ENCODE assay signal across 15 mouse cellular contexts in the genomic region with DNA sequence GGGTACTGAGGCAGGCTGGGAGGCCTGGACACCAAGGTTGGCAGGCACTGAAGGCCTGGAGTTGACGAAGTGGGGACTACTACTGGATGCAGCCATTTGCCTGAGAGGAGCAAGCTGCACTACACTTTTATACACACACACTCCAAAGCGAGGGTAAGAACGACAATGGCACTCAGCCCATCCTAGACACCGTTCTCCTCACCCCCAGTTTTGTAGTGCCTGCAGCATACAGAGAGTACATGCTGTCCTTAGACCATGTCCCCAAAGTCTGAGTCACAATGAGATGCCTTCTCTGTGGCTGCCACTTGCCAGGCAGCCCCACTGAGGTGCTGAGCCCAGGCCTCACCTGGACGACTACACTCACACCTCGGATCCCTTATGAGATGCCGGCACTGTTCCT. TPM values are rescaled to one million over a fixed set of nuclear protein-coding genes. Genes with fewer than 3 reads are reported as not detected.
A peak's percentile ranks its signal among the peaks of the same experiment; 100 is the strongest.
DNase-seq lines count a peak whose midpoint lies in the region; ATAC-seq lines count a peak whose summit lies in the region.
"Had no signal": no experiment of that assay in that cellular context is flagged by ENCODE, and none has a peak within 500 bp of the region (broad histone marks: within the 10 kb centered on the region; RNA-seq: fewer than 3 reads in every experiment).

No protein-coding gene starts in this region.

- no peaks in the 10 kb centered on the region for H3K27me3 ChIP-seq in heart, embryonic 10.5 days (ENCODE audit: insufficient read depth, poor library complexity, severe bottlenecking)
- no peaks in the 10 kb centered on the region; the same call in 1 of the 2 replicates for H3K27me3 ChIP-seq in heart, embryonic 11.5 days (ENCODE audit: control insufficient read depth, insufficient read depth, low read length)
- no peaks in the 10 kb centered on the region for H3K27me3 ChIP-seq in neural tube, embryonic 12.5 days (replicated peaks)
- no peaks in the 10 kb centered on the region for H3K27me3 ChIP-seq in intestine, embryonic 15.5 days (replicated peaks)
- no peaks in the 10 kb centered on the region for H3K27me3 ChIP-seq in midbrain, embryonic 16.5 days (ENCODE audit: control insufficient read depth, insufficient read depth, low read depth, low read length)
- H3K27me3 ChIP-seq: liver, embryonic 15.5 days had no signal

- H3K36me3 ChIP-seq in heart, embryonic 10.5 days: peaks cover 14% of the 10 kb centered on the region; the same call in 1 of the 2 replicates
- H3K36me3 ChIP-seq in heart, embryonic 11.5 days (ENCODE audit: control insufficient read depth, insufficient read depth, low read length): no peaks in the 10 kb centered on the region
- no peaks in the 10 kb centered on the region for H3K36me3 ChIP-seq in neural tube, embryonic 12.5 days
- 0 out of 2 replicates have a peak, but pooled peaks cover 2% of the 10 kb centered on the region for H3K36me3 ChIP-seq in intestine, embryonic 15.5 days
- no peaks in the 10 kb centered on the region for H3K36me3 ChIP-seq in midbrain, embryonic 16.5 days (ENCODE audit: control insufficient read depth, insufficient read depth, low read length)

- WGBS in heart, embryonic 10.5 days: 79% methylated on average over 7 of the region's 7 CpGs
- WGBS in heart, embryonic 11.5 days (ENCODE audit: insufficient replicate concordance): 75% methylated on average over 7 of the region's 7 CpGs
- 87% methylated on average over 7 of the region's 7 CpGs for WGBS in neural tube, embryonic 12.5 days
- 74% methylated on average over 7 of the region's 7 CpGs for WGBS in intestine, embryonic 15.5 days
- 84% methylated on average over 7 of the region's 7 CpGs for WGBS in midbrain, embryonic 16.5 days

- no peaks in the 10 kb centered on the region for H3K9me3 ChIP-seq in heart, embryonic 10.5 days
- H3K9me3 ChIP-seq in heart, embryonic 11.5 days (replicated peaks; ENCODE audit: control insufficient read depth, low read length): no peaks in the 10 kb centered on the region
- H3K9me3 ChIP-seq in neural tube, embryonic 12.5 days: no peaks in the 10 kb centered on the region
- H3K9me3 ChIP-seq in intestine, embryonic 15.5 days: no peaks in the 10 kb centered on the region
- H3K9me3 ChIP-seq in midbrain, embryonic 16.5 days (replicated peaks; ENCODE audit: control insufficient read depth, low read length, poor library complexity, severe bottlenecking): no peaks in the 10 kb centered on the region
- H3K9me3 ChIP-seq: liver, embryonic 15.5 days had no signal

- no peak overlapping the region for H3K4me3 ChIP-seq in heart, embryonic 10.5 days
- H3K4me3 ChIP-seq in heart, embryonic 11.5 days (ENCODE audit: low read depth, low read length): no peak overlapping the region
- no peak overlapping the region for H3K4me3 ChIP-seq in neural tube, embryonic 12.5 days
- H3K4me3 ChIP-seq in intestine, embryonic 15.5 days (replicated peaks): no peak overlapping the region
- H3K4me3 ChIP-seq in midbrain, embryonic 16.5 days (ENCODE audit: low read depth, low read length): no peak overlapping the region
- H3K4me3 ChIP-seq: liver, embryonic 15.5 days had no signal

- no peak overlapping the region for H3K4me2 ChIP-seq in heart, embryonic 11.5 days
- 0 out of 2 replicates have a peak overlapping the region, but pooled peaks have one; percentile 15 for H3K4me2 ChIP-seq in neural tube, embryonic 12.5 days (replicated peaks)
- H3K4me2 ChIP-seq in intestine, embryonic 15.5 days (replicated peaks): no peak overlapping the region; the same call in 1 of the 2 replicates
- H3K4me2 ChIP-seq in midbrain, embryonic 16.5 days (ENCODE audit: low read length): peak overlapping the region; percentile 22; the same call in 1 of the 2 replicates
- H3K4me2 ChIP-seq: liver, embryonic 15.5 days had no signal

- H3K4me1 ChIP-seq in heart, embryonic 10.5 days: peaks cover 53% of the 10 kb centered on the region
- H3K4me1 ChIP-seq in heart, embryonic 11.5 days (ENCODE audit: control insufficient read depth, insufficient read depth, low read length): peaks cover 11% of the 10 kb centered on the region
- peaks cover 56% of the 10 kb centered on the region for H3K4me1 ChIP-seq in neural tube, embryonic 12.5 days
- H3K4me1 ChIP-seq in intestine, embryonic 15.5 days (replicated peaks): peaks cover 36% of the 10 kb centered on the region
- H3K4me1 ChIP-seq in midbrain, embryonic 16.5 days (ENCODE audit: control insufficient read depth, insufficient read depth, low read length): peaks cover 44% of the 10 kb centered on the region

- no peak for ATAC-seq in heart, embryonic 11.5 days (replicated peaks; ENCODE audit: insufficient number of reproducible peaks, low FRiP score, low TSS enrichment)
- ATAC-seq in neural tube, embryonic 12.5 days (ENCODE audit: low FRiP score, low read depth): no peak
- no peak for ATAC-seq in intestine, embryonic 15.5 days
- no peak for ATAC-seq in midbrain, embryonic 16.5 days
- ATAC-seq: activated CD4-positive, CD25-positive, alpha-beta regulatory T cell, adult 4 months; CD4-positive, CD25-positive, alpha-beta regulatory T cell, adult 4 months had no signal

- 0 out of 2 replicates have a peak overlapping the region, but pooled peaks have one; percentile 1 for H3K27ac ChIP-seq in heart, embryonic 10.5 days
- H3K27ac ChIP-seq in heart, embryonic 11.5 days (ENCODE audit: low read depth, low read length): no peak overlapping the region
- no peak overlapping the region for H3K27ac ChIP-seq in neural tube, embryonic 12.5 days
- H3K27ac ChIP-seq in intestine, embryonic 15.5 days: 0 out of 2 replicates have a peak overlapping the region, but pooled peaks have one; percentile 9
- H3K27ac ChIP-seq in midbrain, embryonic 16.5 days (ENCODE audit: low read length): peak overlapping the region; percentile 6
- H3K27ac ChIP-seq: liver, embryonic 15.5 days had no signal

- DNase-seq in heart, embryonic 10.5 days (ENCODE audit: low spot score): no peak
- DNase-seq in neural tube, embryonic 10.5 days (ENCODE audit: extremely low spot score, low spot score): no peak
- no peak for DNase-seq in gastrocnemius, adult 18-20 months (ENCODE audit: low spot score)
- DNase-seq in cerebellum, postnatal 4 days (ENCODE audit: low spot score in 2 of 2): no peak
- DNase-seq: gastrocnemius, postnatal 10 days; heart, postnatal 36 days; kidney, adult 9 months; lung, postnatal 36 days had no signal

- H3K9ac ChIP-seq in heart, embryonic 11.5 days (ENCODE audit: low read depth, low read length): no peak overlapping the region
- H3K9ac ChIP-seq in neural tube, embryonic 12.5 days: 0 out of 2 replicates have a peak overlapping the region, but pooled peaks have one; percentile 8
- H3K9ac ChIP-seq in intestine, embryonic 15.5 days: no peak overlapping the region
- 0 out of 2 replicates have a peak overlapping the region, but pooled peaks have one; percentile 2 for H3K9ac ChIP-seq in midbrain, embryonic 16.5 days (ENCODE audit: low read depth, low read length)
- H3K9ac ChIP-seq: liver, embryonic 15.5 days had no signal

RNA-seq across cellular contexts. Expression of a gene that starts 3.9 kb away (rescaled TPM):
- polyA plus RNA-seq in heart, embryonic 10.5 days (2016; fragmentation: Nextera tagmentation; extraction: Ambion mirVana): 393 and 440 TPM in 2 replicates
- polyA plus RNA-seq in heart, embryonic 11.5 days (2014; fragmentation: Nextera tagmentation; extraction: Ambion mirVana): 363 and 374 TPM in 2 replicates
- polyA plus RNA-seq in neural tube, embryonic 12.5 days (2016; fragmentation: Nextera tagmentation; extraction: Ambion mirVana): 307 and 321 TPM in 2 replicates
- 266 and 272 TPM in 2 replicates for polyA plus RNA-seq in intestine, embryonic 15.5 days (2015; fragmentation: Nextera tagmentation; extraction: Ambion mirVana)
- polyA plus RNA-seq in midbrain, embryonic 16.5 days (2015; fragmentation: Nextera tagmentation; extraction: Ambion mirVana): 360 and 384 TPM in 2 replicates
- 100 to 1,000 TPM; 426 to 428 TPM for total RNA-seq in gastrocnemius, adult 18-20 months (2021)

RNA-seq across cellular contexts. Expression of a gene that starts 37.8 kb away (rescaled TPM):
- 0.05 and 0.10 TPM in 2 replicates for polyA plus RNA-seq in heart, embryonic 10.5 days (2016; fragmentation: Nextera tagmentation; extraction: Ambion mirVana)
- 0.15 and 0.26 TPM in 2 replicates for polyA plus RNA-seq in heart, embryonic 11.5 days (2014; fragmentation: Nextera tagmentation; extraction: Ambion mirVana)
- 0.18 and 0.38 TPM in 2 replicates for polyA plus RNA-seq in neural tube, embryonic 12.5 days (2016; fragmentation: Nextera tagmentation; extraction: Ambion mirVana)
- 0.06 and 0.14 TPM in 2 replicates for polyA plus RNA-seq in intestine, embryonic 15.5 days (2015; fragmentation: Nextera tagmentation; extraction: Ambion mirVana)
- 0.14 and 0.15 TPM in 2 replicates for polyA plus RNA-seq in midbrain, embryonic 16.5 days (2015; fragmentation: Nextera tagmentation; extraction: Ambion mirVana)
- total RNA-seq in gastrocnemius, adult 18-20 months (2021): 10 to 100 TPM; 29.8 to 66.9 TPM
- polyA plus RNA-seq: activated CD4-positive, CD25-positive, alpha-beta regulatory T cell, adult 4 months; CD4-positive, CD25-positive, alpha-beta regulatory T cell, adult 4 months had no signal

Comparison
In these comparisons a context has a peak if more than half of its experiments do, and no peak if none do; other contexts are left out.
1. H3K27ac ChIP-seq: peak in heart, embryonic 10.5 days (single experiment), intestine, embryonic 15.5 days (single experiment) and midbrain, embryonic 16.5 days (single experiment); none in heart, embryonic 11.5 days (single experiment) and neural tube, embryonic 12.5 days (single experiment).
2. H3K4me2 ChIP-seq: peak in neural tube, embryonic 12.5 days (single experiment) and midbrain, embryonic 16.5 days (single experiment); none in heart, embryonic 11.5 days (single experiment) and intestine, embryonic 15.5 days (single experiment).
3. H3K9ac ChIP-seq: peak in neural tube, embryonic 12.5 days (single experiment) and midbrain, embryonic 16.5 days (single experiment); none in heart, embryonic 11.5 days (single experiment) and intestine, embryonic 15.5 days (single experiment).